Mouse (Mus musculus) embryonic facial prominence, embryonic 10.5 days (tissue): ENCODE measurements at regions not wholly inside any gene's neighbourhood (a gene's known extent, or its start where the extent isn't known, plus 50 kb on each side); places are given as distances from the start of the nearest gene placed in this dataset.

Source experiments
- DNase-seq: peaks from one replicate; pipeline ENCODE4 v3.0.0-alpha.2; 2017; ENCODE audit warnings: low spot score
- H3K27ac ChIP-seq: fragments of 300-500 bp; sonication (generic); replicated peaks from 2 replicates; pipeline ENCODE4 v1.5.1; 2016; ENCODE audit warnings: mild to moderate bottlenecking
- H3K27me3 ChIP-seq: fragments of 300-500 bp; sonication (generic); replicated peaks from 2 replicates; pipeline ENCODE4 v1.6.1; 2016; ENCODE audit warnings: low read depth, mild to moderate bottlenecking; ENCODE audit not compliant: poor library complexity, severe bottlenecking
- H3K36me3 ChIP-seq: fragments of 300-500 bp; sonication (generic); replicated peaks from 2 replicates; pipeline ENCODE4 v1.6.1; 2016; ENCODE audit warnings: mild to moderate bottlenecking, moderate library complexity
- H3K4me1 ChIP-seq: fragments of 300-500 bp; sonication (generic); 2 replicates; pipeline ENCODE4 v1.6.1; 2016
- H3K4me3 ChIP-seq: fragments of 300-500 bp; sonication (generic); 2 replicates; pipeline ENCODE4 v1.5.1; 2016; ENCODE audit warnings: mild to moderate bottlenecking, moderate library complexity
- H3K9me3 ChIP-seq: fragments of 300-500 bp; sonication (generic); 2 replicates; pipeline ENCODE4 v1.6.1; 2016; ENCODE audit warnings: mild to moderate bottlenecking
- WGBS: fragments of 180-500 bp; shearing (Covaris S2); methylation state at CpG from one replicate; pipeline ENCODE4 v1.1.7; 2016; 5-methylcytosine and 5-hydroxymethylcytosine counted together

GRCm38 (mm10) chr11:26971161-26971560 lies 377.4 kb upstream of the Vrk2 start:
- Histone ChIP-seq H3K4me1 (no peaks in the 10 kb centered on the region), H3K9me3 (no peaks in the 10 kb centered on the region), H3K36me3 (no peaks in the 10 kb centered on the region), H3K27me3 (no peaks in the 10 kb centered on the region), H3K27ac (no peak overlapping the region), H3K4me3 (no peak overlapping the region)
- 80% methylated on average over 2 of the region's 2 CpGs for WGBS
- no peak for DNase-seq

- Histone ChIP-seq H3K4me1 (peaks cover 10% of the 10 kb centered on the region), H3K9me3 (no peaks in the 10 kb centered on the region), H3K27ac (no peak overlapping the region), H3K27me3 (no peaks in the 10 kb centered on the region), H3K4me3 (no peak overlapping the region), H3K36me3 (no peaks in the 10 kb centered on the region)
- DNase-seq: no peak
- 83% methylated on average over 4 of the region's 4 CpGs for WGBS
Observed at GRCm38 (mm10) chr11:26967427-26967826, 373.6 kb upstream of the Vrk2 start.

GRCm38 (mm10) chr11:26962928-26963667 lies 369.3 kb upstream of the Vrk2 start:
- Histone ChIP-seq H3K4me3 (no peak overlapping the region), H3K9me3 (no peaks in the 10 kb centered on the region), H3K4me1 (peaks cover 15% of the 10 kb centered on the region), H3K36me3 (no peaks in the 10 kb centered on the region), H3K27me3 (no peaks in the 10 kb centered on the region), H3K27ac (0 out of 2 replicates have a peak overlapping the region, but pooled peaks have one; percentile 26)
- 63% methylated on average over 8 of the region's 8 CpGs for WGBS
- peak; percentile 18 for DNase-seq

GRCm38 (mm10) chr11:26962040-26962927 lies 368.5 kb upstream of the Vrk2 start:
- peaks cover 15% of the 10 kb centered on the region for H3K4me1 ChIP-seq
- H3K4me3 ChIP-seq: no peak overlapping the region
- DNase-seq: no peak
- no peaks in the 10 kb centered on the region for H3K9me3 ChIP-seq
- H3K36me3 ChIP-seq: no peaks in the 10 kb centered on the region
- H3K27me3 ChIP-seq: no peaks in the 10 kb centered on the region
- H3K27ac ChIP-seq: 0 out of 2 replicates have a peak overlapping the region, but pooled peaks have one; percentile 75
- WGBS: 70% methylated on average over 18 of the region's 18 CpGs

- Histone ChIP-seq H3K9me3 (no peaks in the 10 kb centered on the region), H3K27me3 (no peaks in the 10 kb centered on the region), H3K36me3 (no peaks in the 10 kb centered on the region), H3K4me3 (no peak overlapping the region), H3K4me1 (peaks cover 15% of the 10 kb centered on the region), H3K27ac (peak overlapping the region; percentile 75)
- WGBS: 5% methylated on average over 5 of the region's 5 CpGs
- peak; percentile 91 for DNase-seq
Observed at GRCm38 (mm10) chr11:26961336-26961980, 367.7 kb upstream of the Vrk2 start.

- H3K36me3 ChIP-seq: no peaks in the 10 kb centered on the region
- 72% methylated on average over 3 of the region's 3 CpGs for WGBS
- no peak for DNase-seq
- no peak overlapping the region for H3K27ac ChIP-seq
- no peaks in the 10 kb centered on the region for H3K9me3 ChIP-seq
- H3K4me3 ChIP-seq: no peak overlapping the region
- H3K4me1 ChIP-seq: no peaks in the 10 kb centered on the region
- H3K27me3 ChIP-seq: no peaks in the 10 kb centered on the region
Observed at GRCm38 (mm10) chr11:26956153-26956552, 362.4 kb upstream of the Vrk2 start.

- no peak overlapping the region for H3K27ac ChIP-seq
- H3K27me3 ChIP-seq: no peaks in the 10 kb centered on the region
- WGBS: 12% methylated on average over 3 of the region's 3 CpGs
- no peaks in the 10 kb centered on the region for H3K4me1 ChIP-seq
- no peaks in the 10 kb centered on the region for H3K36me3 ChIP-seq
- no peak overlapping the region for H3K4me3 ChIP-seq
- DNase-seq: no peak
- no peaks in the 10 kb centered on the region for H3K9me3 ChIP-seq
Observed at GRCm38 (mm10) chr11:26931766-26932165, 338.0 kb upstream of the Vrk2 start.

GRCm38 (mm10) chr11:26907099-26907498 lies 313.3 kb upstream of the Vrk2 start:
- Histone ChIP-seq H3K36me3 (no peaks in the 10 kb centered on the region), H3K27me3 (no peaks in the 10 kb centered on the region), H3K4me1 (no peaks in the 10 kb centered on the region), H3K9me3 (no peaks in the 10 kb centered on the region), H3K4me3 (no peak overlapping the region), H3K27ac (no peak overlapping the region)
- DNase-seq: no peak
- WGBS: 83% methylated on average over 3 of the region's 3 CpGs

- 65% methylated on average over 6 of the region's 6 CpGs for WGBS
- no peaks in the 10 kb centered on the region for H3K9me3 ChIP-seq
- H3K27me3 ChIP-seq: no peaks in the 10 kb centered on the region
- no peaks in the 10 kb centered on the region for H3K4me1 ChIP-seq
- no peak for DNase-seq
- no peak overlapping the region for H3K27ac ChIP-seq
- no peak overlapping the region for H3K4me3 ChIP-seq
- H3K36me3 ChIP-seq: no peaks in the 10 kb centered on the region
Observed at GRCm38 (mm10) chr11:26881635-26882034, 287.8 kb upstream of the Vrk2 start.
